Mouse (Mus musculus) C2C12 (cell line): Measurements from ENCODE around the gene Zc3h6. TPM values are rescaled to one million over a fixed set of nuclear protein-coding genes. Genes with fewer than 3 reads are reported as not detected.

ENCODE experiments used
- H3K27me3 ChIP-seq: one replicate; pipeline ENCODE4 v1.6.1; 2011; ENCODE audit not compliant: control insufficient read depth, insufficient read depth, insufficient read length
- H3K36me3 ChIP-seq: one replicate; pipeline ENCODE4 v1.6.1; 2011; ENCODE audit not compliant: control insufficient read depth, insufficient read depth
- H3K4me3 ChIP-seq: one replicate; pipeline ENCODE4 v1.5.1; 2011; ENCODE audit warnings: mild to moderate bottlenecking, control low read depth; ENCODE audit not compliant: poor library complexity, insufficient read depth, severe bottlenecking
- H3K79me2 ChIP-seq: one replicate; pipeline ENCODE4 v1.6.1; 2011; ENCODE audit not compliant: control insufficient read depth, insufficient read depth
- H3K79me3 ChIP-seq: one replicate; pipeline ENCODE4 v1.6.1; 2011; ENCODE audit warnings: low read depth, control low read depth
- H3ac ChIP-seq: one replicate; pipeline ENCODE3; 2011; ENCODE audit warnings: low read depth; ENCODE audit not compliant: control insufficient read depth, insufficient read length
- CEBPB ChIP-seq: IDR thresholded peaks from one replicate; pipeline ENCODE4 v1.6.1; 2011; ENCODE audit warnings: low read depth, mild to moderate bottlenecking, control low read depth, moderate library complexity
- CTCF ChIP-seq: IDR thresholded peaks from one replicate; pipeline ENCODE4 v1.5.1; 2011; ENCODE audit not compliant: control insufficient read depth, insufficient read depth, insufficient read length
- FOSL1 ChIP-seq: IDR thresholded peaks from one replicate; pipeline ENCODE4 v1.8.0; 2011; ENCODE audit warnings: mild to moderate bottlenecking, low read length; ENCODE audit not compliant: poor library complexity, insufficient read depth, severe bottlenecking
- MAX ChIP-seq: IDR thresholded peaks from one replicate; pipeline ENCODE4 v1.6.1; 2011; ENCODE audit warnings: mild to moderate bottlenecking, control low read depth
- MYOD1 ChIP-seq: IDR thresholded peaks from one replicate; pipeline ENCODE4 v1.6.1; 2011; ENCODE audit warnings: low read depth; ENCODE audit not compliant: control insufficient read depth, insufficient read length
- MYOG ChIP-seq: IDR thresholded peaks from one replicate; pipeline ENCODE4 v1.6.1; 2011; ENCODE audit not compliant: control insufficient read depth, insufficient read length; ENCODE audit errors: extremely low read depth
- USF1 ChIP-seq: IDR thresholded peaks from one replicate; pipeline ENCODE4 v1.6.1; 2011; ENCODE audit warnings: low read depth, mild to moderate bottlenecking, control low read depth, moderate library complexity
- microRNA-seq: library from miRNA; unstranded; fragments of <30 nt; microRNA quantifications from one replicate; pipeline ENCODE4, GENCODE M21; 2019; ENCODE audit warnings: borderline microRNAs expressed
- polyA plus RNA-seq: library from polyadenylated mRNA; unstranded; fragments of >200 nt; fragmentation: generic; extraction: Trizol; gene quantifications from one replicate; pipeline ENCODE4 v1.2.1, GENCODE M21; 2012; ENCODE audit warnings: missing spikeins

Zc3h6 gene
- polyA plus RNA-seq, 1 experiment: 0.21 TPM

- no peaks in the 10 kb centered on the region for H3K27me3 ChIP-seq
- H3ac ChIP-seq: peak within 1 kb of the TSS; percentile 99
- peaks cover 48% of the 10 kb centered on the region for H3K79me2 ChIP-seq
- H3K79me3 ChIP-seq: peaks cover 22% of the 10 kb centered on the region
- H3K4me3 ChIP-seq: peak within 1 kb of the TSS; percentile 85
- peaks cover 6% of the 10 kb centered on the region for H3K36me3 ChIP-seq
- no peak for TF ChIP-seq MYOD1
- no peak for TF ChIP-seq MYOG
- TF ChIP-seq USF1: no peak
- TF ChIP-seq CTCF: no peak
- TF ChIP-seq CEBPB: no peak
- no peak for TF ChIP-seq FOSL1
- no peak for TF ChIP-seq MAX
Observed at GRCm38 (mm10) chr2:129065437-129066282, 98.5 kb downstream of the Zc3h6 start, which contains the start of gene Ttl. Gene Ttl (plus strand): TSS chr2:129065942.

GRCm38 (mm10) chr2:129066326-129066725 is 99.1 kb downstream of the Zc3h6 start:
- Histone ChIP-seq H3K79me3 (peaks cover 22% of the 10 kb centered on the region), H3K4me3 (peak overlapping the region; percentile 85), H3ac (peak overlapping the region; percentile 99), H3K27me3 (no peaks in the 10 kb centered on the region), H3K79me2 (peaks cover 50% of the 10 kb centered on the region), H3K36me3 (peaks cover 6% of the 10 kb centered on the region)
- no peak for TF ChIP-seq MYOG

Small RNA genes within 50 kb of the gene (microRNA-seq; reads per million reads assigned to microRNA genes)
- not detected for gene Gm22859

Other genes with a start within 250 kb of the Zc3h6 start
- 4.5 TPM for gene Tmem87b, start 149.3 kb upstream of the Zc3h6 start, polyA plus RNA-seq
- gene Fbln7, start 104.4 kb upstream of the Zc3h6 start, polyA plus RNA-seq: 0.09 TPM
- 2.6 TPM for gene Zc3h8, start 23.3 kb upstream of the Zc3h6 start, polyA plus RNA-seq
- 3.6 TPM for gene Gm10762, start 323 bp downstream of the Zc3h6 start, polyA plus RNA-seq
- gene Vinac1, start 80.8 kb downstream of the Zc3h6 start, polyA plus RNA-seq: not detected
- gene Ttl, start 98.5 kb downstream of the Zc3h6 start, polyA plus RNA-seq: 10.7 TPM
- 19.1 TPM for gene Polr1b, start 133.6 kb downstream of the Zc3h6 start, polyA plus RNA-seq
- 27.1 TPM for gene Chchd5, start 162.3 kb downstream of the Zc3h6 start, polyA plus RNA-seq
- 57.4 TPM for gene Slc20a1, start 231.4 kb downstream of the Zc3h6 start, polyA plus RNA-seq